Mouse (Mus musculus) testis, adult 2 months (tissue): ENCODE data around the gene Cyp39a1.

Experiments
- CTCF ChIP-seq: fragments of 200-500 bp; IDR thresholded peaks from 2 replicates; pipeline ENCODE4 v1.5.1; 2012; ENCODE audit warnings: low read depth, mild to moderate bottlenecking, inconsistent platforms, low read length, moderate library complexity; ENCODE audit not compliant: control insufficient read depth, insufficient read depth, insufficient replicate concordance
- POLR2A ChIP-seq: fragments of 200-500 bp; IDR thresholded peaks from 2 replicates; pipeline ENCODE4 v1.6.1; 2012; ENCODE audit warnings: low read depth, mild to moderate bottlenecking, inconsistent platforms, low read length, moderate library complexity; ENCODE audit not compliant: control insufficient read depth

DNA sequence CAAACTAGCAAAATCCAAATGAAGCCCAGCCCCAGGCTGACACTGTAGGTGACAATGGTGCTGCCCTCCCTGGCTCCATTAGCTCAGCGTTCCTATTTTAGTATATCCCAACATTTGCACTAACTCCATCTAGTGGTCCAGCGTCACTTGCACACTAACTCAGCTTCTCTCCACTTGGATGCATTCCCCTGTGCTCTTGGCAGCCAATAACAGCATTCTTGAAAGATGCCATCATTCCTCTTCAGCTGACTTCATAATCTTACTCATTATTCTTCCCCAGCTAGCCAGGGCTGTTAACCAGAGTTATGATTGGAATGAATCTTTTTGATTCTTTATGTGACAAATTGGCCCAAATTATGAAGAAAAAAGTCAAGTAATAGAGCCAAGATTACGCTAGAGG is 40.0 kb downstream of the Cyp39a1 start:
- no peak for TF ChIP-seq CTCF
- TF ChIP-seq POLR2A: no peak
